Mouse (Mus musculus) E14TG2a.4 (cell line): ENCODE measurements around the gene Appl2.

Experiments
- CTCF ChIP-seq: conservative IDR thresholded peaks from 2 replicates; pipeline ENCODE4 v1.5.1; 2014; ENCODE audit warnings: low read length
- NANOG ChIP-seq: IDR thresholded peaks from 2 replicates; pipeline ENCODE4 v1.6.1; 2014; ENCODE audit warnings: borderline replicate concordance, low read length, mixed read lengths
- POU5F1 ChIP-seq: IDR thresholded peaks from 2 replicates; pipeline ENCODE4 v1.6.1; 2014; ENCODE audit warnings: low read length, borderline replicate concordance

- TF ChIP-seq CTCF (no peak), POU5F1 (no peak), NANOG (no peak)
Observed at GRCm38 (mm10) chr10:83631775-83632174, 16.8 kb downstream of the Appl2 start.
